Mouse (Mus musculus) ES-E14 (cell line): ENCODE results near the gene Morn4. TPM values are rescaled to one million over a fixed set of nuclear protein-coding genes. Genes with fewer than 3 reads are reported as not detected.

Experiments used
- DNase-seq: peaks from one replicate; pipeline ENCODE4 v3.0.0-alpha.2; 2013; ENCODE audit warnings: low read depth, low spot score
- H3K27ac ChIP-seq: 2 replicates; pipeline ENCODE4 v1.5.1; 2012; ENCODE audit warnings: low read depth, mild to moderate bottlenecking, low read length, moderate library complexity, mixed read lengths; ENCODE audit not compliant: poor library complexity, insufficient read depth, severe bottlenecking
- H3K36me3 ChIP-seq: 2 replicates; pipeline ENCODE4 v1.6.1; 2012; ENCODE audit warnings: mild to moderate bottlenecking, low read length, moderate library complexity, mixed read lengths; ENCODE audit not compliant: control insufficient read depth, poor library complexity, insufficient read depth, severe bottlenecking
- H3K4me1 ChIP-seq, 2 experiments: fragments of 150-350 bp in 1 of 2; sonication (generic) in 1 of 2; 2 replicates each; pipeline ENCODE4 v1.6.1; 2012; ENCODE audit warnings: low read length in 2 of 2, mild to moderate bottlenecking in 1 of 2, mixed read lengths in 1 of 2; ENCODE audit not compliant: control insufficient read depth in 2 of 2, insufficient read depth in 2 of 2, poor library complexity in 1 of 2
- H3K4me3 ChIP-seq, 2 experiments: fragments of 150-350 bp in 1 of 2; sonication (generic) in 1 of 2; 2 replicates each; pipeline ENCODE4 v1.5.1; 2012; ENCODE audit warnings: low read length in 2 of 2, low read depth in 1 of 2, mild to moderate bottlenecking in 1 of 2, mixed read lengths in 1 of 2; ENCODE audit not compliant: insufficient read depth in 1 of 2, poor library complexity in 1 of 2, severe bottlenecking in 1 of 2
- H3K9ac ChIP-seq: 2 replicates; pipeline ENCODE4 v1.6.1; 2012; ENCODE audit warnings: low read depth, mild to moderate bottlenecking, low read length, mixed read lengths; ENCODE audit not compliant: poor library complexity, insufficient read depth, severe bottlenecking
- H3K9me3 ChIP-seq: fragments of 150-350 bp; sonication (generic); 2 replicates; pipeline ENCODE4 v1.6.1; 2012; ENCODE audit warnings: low read depth, mild to moderate bottlenecking, low read length; ENCODE audit not compliant: control insufficient read depth, insufficient read depth
- CHD2 ChIP-seq: IDR thresholded peaks from 2 replicates; pipeline ENCODE4 v1.6.1; 2014; ENCODE audit warnings: mild to moderate bottlenecking, low read depth, low read length, inconsistent platforms
- HCFC1 ChIP-seq: IDR thresholded peaks from 2 replicates; pipeline ENCODE4 v1.6.1; 2012; ENCODE audit warnings: low read length, inconsistent platforms, borderline replicate concordance; ENCODE audit not compliant: insufficient read depth
- MAFK ChIP-seq: IDR thresholded peaks from 2 replicates; pipeline ENCODE4 v1.6.1; 2014; ENCODE audit warnings: mild to moderate bottlenecking, low read depth, low read length, inconsistent platforms; ENCODE audit not compliant: insufficient read depth
- ZC3H11A ChIP-seq: IDR thresholded peaks from 2 replicates; pipeline ENCODE4 v1.6.1; 2012; ENCODE audit warnings: low read depth, mild to moderate bottlenecking, inconsistent platforms, low read length, borderline replicate concordance
- ZNF384 ChIP-seq: IDR thresholded peaks from 2 replicates; pipeline ENCODE4 v1.6.1; 2012; ENCODE audit warnings: low read depth, low read length, inconsistent platforms
- in situ Hi-C, 2 experiments: fragments of 600-800 bp; cut with MboI; formaldehyde crosslinking; loops; one replicate each; pipeline ENCODE4 v1.15.1; 2025; ENCODE audit warnings: low sequenced_read_pairs in 2 of 2, inconsistent platforms in 1 of 2; ENCODE audit not compliant: unreplicated experiment in 2 of 2
- total RNA-seq: library from RNA; depleted of rRNA; stranded (reverse); fragments of 300-350 nt; gene quantifications from 2 replicates; pipeline ENCODE4 v1.2.3, GENCODE M21; 2012

Gene Morn4
- total RNA-seq, 1 experiment: 3.1 TPM

- no peaks in the 10 kb centered on the region for H3K9me3 ChIP-seq
- H3K36me3 ChIP-seq: no peaks in the 10 kb centered on the region
- no peak for DNase-seq
- in situ Hi-C loops: no loop called here
- peaks cover 0 to 8% of the 10 kb centered on the region in 2 experiments; a peak in 1 of 4 replicates for H3K4me1 ChIP-seq
- H3K9ac ChIP-seq: no peak overlapping the region
- H3K4me3 ChIP-seq: no peak overlapping the region
- no peak for TF ChIP-seq MAFK
- TF ChIP-seq HCFC1: no peak
- no peak for TF ChIP-seq CHD2
- TF ChIP-seq ZC3H11A: no peak
- TF ChIP-seq ZNF384: no peak
- no peak overlapping the region for H3K27ac ChIP-seq
These were observed 17.5 kb downstream of the Morn4 start for GRCm38 (mm10) chr19:42068441-42069240.

- H3K36me3 ChIP-seq: no peaks in the 10 kb centered on the region
- H3K27ac ChIP-seq: no peak overlapping the region
- no peak for TF ChIP-seq CHD2
- no peak for TF ChIP-seq ZNF384
- no peak for TF ChIP-seq MAFK
- TF ChIP-seq ZC3H11A: no peak
- no peak for TF ChIP-seq HCFC1
- in situ Hi-C loops: no loop called here
- no peak overlapping the region for H3K4me3 ChIP-seq
- no peak overlapping the region for H3K9ac ChIP-seq
- H3K4me1 ChIP-seq: no peaks in the 10 kb centered on the region
- no peak for DNase-seq
- H3K9me3 ChIP-seq: no peaks in the 10 kb centered on the region
These were observed 24.7 kb downstream of the Morn4 start for GRCm38 (mm10) chr19:42061443-42061842.

GRCm38 (mm10) chr19:42058426-42058825 is 27.7 kb downstream of the Morn4 start:
- Histone ChIP-seq H3K4me3 (no peak overlapping the region), H3K9ac (no peak overlapping the region), H3K36me3 (no peaks in the 10 kb centered on the region), H3K4me1 (no peaks in the 10 kb centered on the region), H3K27ac (no peak overlapping the region), H3K9me3 (no peaks in the 10 kb centered on the region)
- no peak for DNase-seq
- in situ Hi-C loops: no loop called here
- TF ChIP-seq MAFK (no peak), CHD2 (no peak), HCFC1 (no peak), ZNF384 (no peak), ZC3H11A (no peak)

- Histone ChIP-seq H3K9ac (no peak overlapping the region), H3K27ac (no peak overlapping the region), H3K9me3 (no peaks in the 10 kb centered on the region), H3K4me3 (no peak overlapping the region), H3K36me3 (no peaks in the 10 kb centered on the region), H3K4me1 (peaks cover 0 to 4% of the 10 kb centered on the region in 2 experiments; a peak in 1 of 4 replicates)
- no peak for DNase-seq
- TF ChIP-seq ZNF384 (no peak), CHD2 (no peak), HCFC1 (no peak), MAFK (no peak), ZC3H11A (no peak)
- in situ Hi-C loops: no loop called here
These were observed 29.3 kb downstream of the Morn4 start for GRCm38 (mm10) chr19:42056719-42057409.
